Mouse (Mus musculus) MEL (cell line): Measurements from ENCODE around the gene Fbxo24. TPM values are rescaled to one million over a fixed set of nuclear protein-coding genes. Genes with fewer than 3 reads are reported as not detected.

Experiments used
- DNase-seq: peaks from one replicate; pipeline ENCODE4 v3.0.0; 2011; ENCODE audit warnings: low read depth, low spot score
- H3K27ac ChIP-seq: 2 replicates; pipeline ENCODE4 v1.5.1; 2012; ENCODE audit warnings: low read depth, mild to moderate bottlenecking, control low read depth, low read length, moderate library complexity; ENCODE audit not compliant: control insufficient read depth
- H3K27me3 ChIP-seq, 2 experiments: fragments of 150-350 bp in 1 of 2; sonication (generic) in 1 of 2; 2 replicates each; pipeline ENCODE4 v1.6.1; 2012; ENCODE audit warnings: low read length in 2 of 2, mild to moderate bottlenecking in 2 of 2, improper control_type of control experiment in 1 of 2, moderate library complexity in 1 of 2; ENCODE audit not compliant: insufficient read depth in 2 of 2, control insufficient read depth in 1 of 2
- H3K36me3 ChIP-seq, 2 experiments: 2 replicates each; pipeline ENCODE4 v1.6.1; 2012 to 2014; ENCODE audit warnings: low read length in 2 of 2, improper control_type of control experiment in 1 of 2, inconsistent platforms in 1 of 2, mild to moderate bottlenecking in 1 of 2; ENCODE audit not compliant: insufficient read depth in 2 of 2, control insufficient read depth in 1 of 2
- H3K4me1 ChIP-seq, 2 experiments: fragments of 150-350 bp in 1 of 2; sonication (generic) in 1 of 2; 2 replicates each; pipeline ENCODE4 v1.6.1; 2012; ENCODE audit warnings: low read length in 2 of 2, improper control_type of control experiment in 1 of 2, mild to moderate bottlenecking in 1 of 2; ENCODE audit not compliant: insufficient read depth in 2 of 2, control insufficient read depth in 1 of 2
- H3K4me3 ChIP-seq, 2 experiments: fragments of 150-350 bp in 1 of 2; sonication (generic) in 1 of 2; 2 replicates each; pipeline ENCODE4 v1.5.1; 2012; ENCODE audit warnings: low read depth in 2 of 2, low read length in 2 of 2, mild to moderate bottlenecking in 2 of 2, moderate library complexity in 2 of 2, control low read depth in 1 of 2, improper control_type of control experiment in 1 of 2; ENCODE audit not compliant: control insufficient read depth in 1 of 2, insufficient read depth in 1 of 2
- H3K79me2 ChIP-seq: 2 replicates; pipeline ENCODE4 v1.6.1; 2012; ENCODE audit warnings: mild to moderate bottlenecking, low read length, moderate library complexity; ENCODE audit not compliant: control insufficient read depth, poor library complexity, insufficient read depth
- H3K9ac ChIP-seq: 2 replicates; pipeline ENCODE4 v1.6.1; 2012; ENCODE audit warnings: low read depth, mild to moderate bottlenecking, control low read depth, low read length, moderate library complexity; ENCODE audit not compliant: control insufficient read depth, poor library complexity, severe bottlenecking
- H3K9me3 ChIP-seq: fragments of 150-350 bp; sonication (generic); replicated peaks from 2 replicates; pipeline ENCODE4 v1.6.1; 2012; ENCODE audit warnings: mild to moderate bottlenecking, low read length, improper control_type of control experiment, moderate library complexity; ENCODE audit not compliant: insufficient read depth
- BHLHE40 ChIP-seq: IDR thresholded peaks from 2 replicates; pipeline ENCODE4 v1.6.1; 2012; ENCODE audit warnings: low read depth, mild to moderate bottlenecking, inconsistent platforms, low read length, improper control_type of control experiment, borderline replicate concordance
- CHD2 ChIP-seq: IDR thresholded peaks from 2 replicates; pipeline ENCODE4 v1.6.1; 2011; ENCODE audit warnings: low read length, improper control_type of control experiment
- CTCF ChIP-seq, 3 experiments: IDR thresholded peaks in 2 of 3; conservative IDR thresholded peaks in 1 of 3; 2 replicates each; pipeline ENCODE4 v1.5.1; 2011 to 2012; ENCODE audit warnings: low read length in 3 of 3, low read depth in 2 of 3, mild to moderate bottlenecking in 2 of 3, improper control_type of control experiment in 1 of 3, inconsistent platforms in 1 of 3, mixed read lengths in 1 of 3, moderate library complexity in 1 of 3; ENCODE audit not compliant: control insufficient read depth in 1 of 3, insufficient read depth in 1 of 3, poor library complexity in 1 of 3, severe bottlenecking in 1 of 3
- E2F4 ChIP-seq: IDR thresholded peaks from 2 replicates; pipeline ENCODE4 v1.6.1; 2011; ENCODE audit warnings: low read depth, low read length, improper control_type of control experiment, borderline replicate concordance
- ELF1 ChIP-seq: IDR thresholded peaks from 2 replicates; pipeline ENCODE4 v1.6.1; 2014; ENCODE audit warnings: low read depth, mild to moderate bottlenecking, inconsistent platforms, low read length, improper control_type of control experiment, moderate library complexity
- EP300 ChIP-seq, 2 experiments: IDR thresholded peaks; 2 replicates each; pipeline ENCODE4 v1.6.1; 2011; ENCODE audit warnings: improper control_type of control experiment in 2 of 2, low read length in 2 of 2, low read depth in 1 of 2, mild to moderate bottlenecking in 1 of 2
- ETS1 ChIP-seq: IDR thresholded peaks from 2 replicates; pipeline ENCODE4 v1.6.1; 2012; ENCODE audit warnings: low read depth, mild to moderate bottlenecking, inconsistent platforms, low read length, improper control_type of control experiment, moderate library complexity
- GABPA ChIP-seq: IDR thresholded peaks from 2 replicates; pipeline ENCODE4 v1.6.1; 2012; ENCODE audit warnings: low read depth, mild to moderate bottlenecking, inconsistent platforms, low read length, improper control_type of control experiment, moderate library complexity
- GATA1 ChIP-seq: IDR thresholded peaks from 2 replicates; pipeline ENCODE4 v1.6.1; 2011; ENCODE audit warnings: low read depth, low read length, improper control_type of control experiment
- HCFC1 ChIP-seq: IDR thresholded peaks from 2 replicates; pipeline ENCODE4 v1.6.1; 2012; ENCODE audit warnings: low read depth, mild to moderate bottlenecking, inconsistent platforms, low read length, improper control_type of control experiment, moderate library complexity
- JUND ChIP-seq: IDR thresholded peaks from 2 replicates; pipeline ENCODE4 v1.6.1; 2011; ENCODE audit warnings: low read depth, mild to moderate bottlenecking, improper control_type of control experiment, low read length
- MAFK ChIP-seq: IDR thresholded peaks from 2 replicates; pipeline ENCODE4 v1.6.1; 2011; ENCODE audit warnings: low read depth, mild to moderate bottlenecking, low read length, improper control_type of control experiment, borderline replicate concordance
- MAX ChIP-seq: IDR thresholded peaks from 2 replicates; pipeline ENCODE4 v1.6.1; 2011; ENCODE audit warnings: low read length, improper control_type of control experiment
- MAZ ChIP-seq: IDR thresholded peaks from 2 replicates; pipeline ENCODE4 v1.6.1; 2012; ENCODE audit warnings: low read depth, mild to moderate bottlenecking, inconsistent platforms, low read length, improper control_type of control experiment
- MEF2A ChIP-seq: IDR thresholded peaks from 2 replicates; pipeline ENCODE4 v1.6.1; 2014; ENCODE audit warnings: low read depth, mild to moderate bottlenecking, inconsistent platforms, low read length, improper control_type of control experiment; ENCODE audit not compliant: poor library complexity, insufficient replicate concordance, severe bottlenecking; ENCODE audit errors: extremely low read depth
- MXI1 ChIP-seq: IDR thresholded peaks from 2 replicates; pipeline ENCODE4 v1.6.1; 2011; ENCODE audit warnings: mild to moderate bottlenecking, low read depth, low read length, improper control_type of control experiment
- MYB ChIP-seq: IDR thresholded peaks from 2 replicates; pipeline ENCODE4 v1.6.1; 2011; ENCODE audit warnings: mild to moderate bottlenecking, low read depth, low read length, improper control_type of control experiment
- MYC ChIP-seq: IDR thresholded peaks from 2 replicates; pipeline ENCODE4 v1.6.1; 2011; ENCODE audit warnings: low read depth, mild to moderate bottlenecking, low read length, improper control_type of control experiment, moderate library complexity
- NELFE ChIP-seq: IDR thresholded peaks from 2 replicates; pipeline ENCODE4 v1.6.1; 2011; ENCODE audit warnings: low read depth, low read length, improper control_type of control experiment
- NRF1 ChIP-seq: IDR thresholded peaks from 2 replicates; pipeline ENCODE4 v1.6.1; 2014; ENCODE audit warnings: low read depth, mild to moderate bottlenecking, inconsistent platforms, low read length, improper control_type of control experiment, moderate library complexity; ENCODE audit not compliant: poor library complexity, insufficient read depth, severe bottlenecking
- POLR2A ChIP-seq, 2 experiments: IDR thresholded peaks; 2 replicates each; pipeline ENCODE4 v1.6.1; 2011 to 2012; ENCODE audit warnings: low read length in 2 of 2, mild to moderate bottlenecking in 2 of 2, control low read depth in 1 of 2, improper control_type of control experiment in 1 of 2, low read depth in 1 of 2, moderate library complexity in 1 of 2; ENCODE audit not compliant: control insufficient read depth in 1 of 2, insufficient read depth in 1 of 2, poor library complexity in 1 of 2
- POLR2AphosphoS2 ChIP-seq: IDR thresholded peaks from 2 replicates; pipeline ENCODE4 v1.6.1; 2011; ENCODE audit warnings: low read length, improper control_type of control experiment
- POLR2AphosphoS5 ChIP-seq: IDR thresholded peaks from 2 replicates; pipeline ENCODE4 v1.6.1; 2012; ENCODE audit warnings: low read depth, borderline replicate concordance, mild to moderate bottlenecking, inconsistent platforms, low read length, moderate library complexity, mixed read lengths
- RAD21 ChIP-seq: IDR thresholded peaks from 2 replicates; pipeline ENCODE4 v1.6.1; 2011; ENCODE audit warnings: mild to moderate bottlenecking, low read depth, low read length, improper control_type of control experiment
- RCOR1 ChIP-seq: IDR thresholded peaks from 2 replicates; pipeline ENCODE4 v1.6.1; 2012; ENCODE audit warnings: low read depth, mild to moderate bottlenecking, inconsistent platforms, low read length, improper control_type of control experiment
- SIN3A ChIP-seq: IDR thresholded peaks from 2 replicates; pipeline ENCODE4 v1.6.1; 2012; ENCODE audit warnings: low read length, improper control_type of control experiment, inconsistent platforms
- TAL1 ChIP-seq: IDR thresholded peaks from 2 replicates; pipeline ENCODE4 v1.6.1; 2012; ENCODE audit warnings: mild to moderate bottlenecking, inconsistent platforms, low read length, moderate library complexity, mixed read lengths
- TBP ChIP-seq: IDR thresholded peaks from 2 replicates; pipeline ENCODE4 v1.8.0; 2011; ENCODE audit warnings: low read depth, low read length, improper control_type of control experiment
- TCF12 ChIP-seq: IDR thresholded peaks from 2 replicates; pipeline ENCODE4 v1.6.1; 2014; ENCODE audit warnings: low read depth, mild to moderate bottlenecking, inconsistent platforms, low read length, improper control_type of control experiment, moderate library complexity
- USF1 ChIP-seq: IDR thresholded peaks from 2 replicates; pipeline ENCODE4 v1.6.1; 2014; ENCODE audit warnings: low read depth, mild to moderate bottlenecking, inconsistent platforms, low read length, improper control_type of control experiment, moderate library complexity
- USF2 ChIP-seq, 2 experiments: IDR thresholded peaks; 2 replicates each; pipeline ENCODE4 v1.6.1; 2011 to 2012; ENCODE audit warnings: improper control_type of control experiment in 2 of 2, low read length in 2 of 2, borderline replicate concordance in 1 of 2, inconsistent platforms in 1 of 2, low read depth in 1 of 2, mild to moderate bottlenecking in 1 of 2; ENCODE audit not compliant: insufficient read depth in 1 of 2
- ZC3H11A ChIP-seq: IDR thresholded peaks from 2 replicates; pipeline ENCODE4 v1.6.1; 2012; ENCODE audit warnings: low read depth, mild to moderate bottlenecking, inconsistent platforms, low read length, improper control_type of control experiment
- ZMIZ1 ChIP-seq: IDR thresholded peaks from 2 replicates; pipeline ENCODE4 v1.6.1; 2012; ENCODE audit warnings: low read depth, mild to moderate bottlenecking, inconsistent platforms, low read length, improper control_type of control experiment, moderate library complexity
- ZNF384 ChIP-seq: IDR thresholded peaks from 2 replicates; pipeline ENCODE4 v1.6.1; 2012; ENCODE audit warnings: low read depth, mild to moderate bottlenecking, inconsistent platforms, low read length, improper control_type of control experiment
- polyA plus RNA-seq, 2 experiments: library from polyadenylated mRNA; stranded (reverse) in 1 of 2; unstranded in 1 of 2; fragments of >175 nt in 1 of 2; fragments of >200 nt in 1 of 2; gene quantifications; 2 replicates each; pipeline versions ENCODE4 v1.2.1 to v1.2.4; 2012; ENCODE audit warnings: low replicate concordance in 2 of 2, low read depth in 1 of 2; ENCODE audit not compliant: insufficient read length in 2 of 2, insufficient read depth in 1 of 2, missing spikeins in 1 of 2
- total RNA-seq: library from RNA; depleted of rRNA; stranded (reverse); fragments of 300-350 nt; gene quantifications from 2 replicates; pipeline ENCODE4 v1.2.3, GENCODE M21; 2012

Fbxo24 gene
- total and polyA plus RNA-seq, 3 experiments: 0.42 to 0.46 TPM; not detected in 1

GRCm38 (mm10) chr5:137570691-137571586 lies 57.9 kb downstream of the Fbxo24 start:
- H3K27me3 ChIP-seq: no peaks in the 10 kb centered on the region
- H3K27ac ChIP-seq: peak overlapping the region; percentile 94
- peak; percentile 95 for DNase-seq
- peaks cover 3 to 13% of the 10 kb centered on the region in 2 experiments for H3K36me3 ChIP-seq
- H3K9me3 ChIP-seq: no peaks in the 10 kb centered on the region
- H3K4me1 ChIP-seq: peaks cover 0 to 25% of the 10 kb centered on the region in 2 experiments; a peak in 2 of 4 replicates
- H3K4me3 ChIP-seq: peak overlapping the region; percentile 78 to 96
- H3K9ac ChIP-seq: peak overlapping the region; percentile 83
- peaks cover 27% of the 10 kb centered on the region for H3K79me2 ChIP-seq
- TF ChIP-seq TCF12 (peak; percentile 99), EP300 (IDR thresholded peaks at IDR 0.05; ENCODE audit: low read depth in 1 of 2, low read length in 2 of 2) (peak; percentile 98 to 100), GABPA (no peak), USF1 (no peak), SIN3A (peak; percentile 96), TBP (peak; percentile 69), NELFE (peak; percentile 76), HCFC1 (peak; percentile 63), MAZ (peak; percentile 99), BHLHE40 (peak; percentile 81), MYB (peak; percentile 98), POLR2AphosphoS5 (no peak), ZMIZ1 (peak; percentile 62), ELF1 (0 out of 2 replicates have a peak, but pooled peaks have one; percentile 29), POLR2A (IDR thresholded peaks at IDR 0.05; ENCODE audit: control insufficient read depth in 1 of 2, insufficient read depth in 1 of 2, low read depth in 1 of 2, low read length in 2 of 2, poor library complexity in 1 of 2) (peak; percentile 40 to 83; a peak in 3 of 4 replicates), NRF1 (no peak), E2F4 (no peak), JUND (0 out of 2 replicates have a peak, but pooled peaks have one; percentile 8), POLR2AphosphoS2 (peak; percentile 45; the same call in 1 of the 2 replicates), ZNF384 (peak; percentile 89), USF2 (IDR thresholded peaks at IDR 0.05; ENCODE audit: borderline replicate concordance in 1 of 2, insufficient read depth in 1 of 2, low read depth in 1 of 2, low read length in 2 of 2) (no peak), TAL1 (peak; percentile 93), MXI1 (peak; percentile 57; the same call in 1 of the 2 replicates), GATA1 (peak; percentile 94), CHD2 (peak; percentile 13; the same call in 1 of the 2 replicates), MAFK (peak; percentile 79; the same call in 1 of the 2 replicates), CTCF (IDR thresholded peaks at IDR 0.05 in 2 of 3, conservative IDR thresholded peaks at IDR 0.05 in 1 of 3; ENCODE audit: control insufficient read depth in 1 of 3, insufficient read depth in 1 of 3, low read depth in 2 of 3, low read length in 3 of 3, poor library complexity in 1 of 3, severe bottlenecking in 1 of 3) (no peak; a peak in 1 of 6 replicates), RAD21 (no peak), ZC3H11A (no peak), ETS1 (peak; percentile 92), MAX (peak; percentile 54), RCOR1 (peak; percentile 95), MYC (peak; percentile 82), MEF2A (peak; percentile 30; the same call in 1 of the 2 replicates)
